Mouse (Mus musculus): ENCODE measurements around the gene Efcab14.

The Efcab14 gene

GRCm38 (mm10) chr4:115737551-115738041, at the start of gene Efcab14:
Gene Efcab14, plus strand, starts transcription at chr4:115737744.
- in situ Hi-C loops (cut with MboI, MseI): loop anchor here (10.0 kb wide), 1 partner anchor 247 kb away; no protein-coding TSS in a partner anchor

- in situ Hi-C loops (cut with MboI, MseI): loop anchor here (25.0 kb wide), 1 partner anchor 589 kb away; no protein-coding TSS in a partner anchor
Observed at GRCm38 (mm10) chr4:115701468-115701867, 36.1 kb upstream of the Efcab14 start.

- in situ Hi-C loops (cut with MboI, MseI): loop anchor here (25.0 kb wide), 1 partner anchor 592 kb away; no protein-coding TSS in a partner anchor
Observed at GRCm38 (mm10) chr4:115703927-115704505, 33.5 kb upstream of the Efcab14 start.

GRCm38 (mm10) chr4:115708974-115709593, 28.5 kb upstream of the Efcab14 start:
- in situ Hi-C loops (cut with MboI, MseI): loop anchor here (25.0 kb wide), 1 partner anchor 597 kb away; no protein-coding TSS in a partner anchor

- in situ Hi-C loops (cut with MboI, MseI): loop anchor here (25.0 kb wide), 1 partner anchor 598 kb away; no protein-coding TSS in a partner anchor
Observed at GRCm38 (mm10) chr4:115709792-115710418, 27.6 kb upstream of the Efcab14 start.

- in situ Hi-C loops (cut with MboI, MseI): no loop called here
Observed at GRCm38 (mm10) chr4:115728721-115729120, 8.8 kb upstream of the Efcab14 start.

GRCm38 (mm10) chr4:115731588-115732222, 5.8 kb upstream of the Efcab14 start:
- in situ Hi-C loops (cut with MboI, MseI): loop anchor here (10.0 kb wide), 1 partner anchor 253 kb away; no protein-coding TSS in a partner anchor

- in situ Hi-C loops (cut with MboI, MseI): loop anchor here (10.0 kb wide), 1 partner anchor 252 kb away; no protein-coding TSS in a partner anchor
Observed at GRCm38 (mm10) chr4:115732223-115732818, 5.2 kb upstream of the Efcab14 start.

GRCm38 (mm10) chr4:115733746-115734145, 3.8 kb upstream of the Efcab14 start:
- in situ Hi-C loops (cut with MboI, MseI): loop anchor here (10.0 kb wide), 1 partner anchor 251 kb away; no protein-coding TSS in a partner anchor

GRCm38 (mm10) chr4:115734867-115735266, 2.7 kb upstream of the Efcab14 start:
- in situ Hi-C loops (cut with MboI, MseI): loop anchor here (10.0 kb wide), 1 partner anchor 250 kb away; no protein-coding TSS in a partner anchor

- in situ Hi-C loops (cut with MboI, MseI): loop anchor here (10.0 kb wide), 1 partner anchor 246 kb away; no protein-coding TSS in a partner anchor
Observed at GRCm38 (mm10) chr4:115738481-115738985, 989 bp downstream of the Efcab14 start.

GRCm38 (mm10) chr4:115742658-115743057, 5.1 kb downstream of the Efcab14 start:
- in situ Hi-C loops (cut with MboI, MseI): loop anchor here (5.0 kb wide), 1 partner anchor 90 kb away; no protein-coding TSS in a partner anchor

- in situ Hi-C loops (cut with MboI, MseI): loop anchor here (5.0 kb wide), 1 partner anchor 89 kb away; no protein-coding TSS in a partner anchor
Observed at GRCm38 (mm10) chr4:115743096-115743495, 5.6 kb downstream of the Efcab14 start.

- in situ Hi-C loops (cut with MboI, MseI): no loop called here
Observed at GRCm38 (mm10) chr4:115748181-115748580, 10.6 kb downstream of the Efcab14 start.

- in situ Hi-C loops (cut with MboI, MseI): no loop called here
Observed at GRCm38 (mm10) chr4:115749336-115749735, 11.8 kb downstream of the Efcab14 start.

GRCm38 (mm10) chr4:115754101-115754500, 16.6 kb downstream of the Efcab14 start:
- in situ Hi-C loops (cut with MboI, MseI): no loop called here

GRCm38 (mm10) chr4:115754851-115755250, 17.3 kb downstream of the Efcab14 start:
- in situ Hi-C loops (cut with MboI, MseI): no loop called here

GRCm38 (mm10) chr4:115761206-115761605, 23.7 kb downstream of the Efcab14 start:
- in situ Hi-C loops (cut with MboI, MseI): no loop called here

- in situ Hi-C loops (cut with MboI, MseI): no loop called here
Observed at GRCm38 (mm10) chr4:115764581-115764980, 27.0 kb downstream of the Efcab14 start.

GRCm38 (mm10) chr4:115767647-115768467, 30.3 kb downstream of the Efcab14 start:
- in situ Hi-C loops (cut with MboI, MseI): no loop called here
